Mouse (Mus musculus) cerebellum, postnatal 25 days (tissue): Measurements from ENCODE around the gene Pik3cd.
A peak's percentile ranks its signal among the peaks of the same experiment; 100 is the strongest.
"Not testable (repeated sequence)": the region's sequence is repeated elsewhere in the genome, so short reads cannot be mapped to it uniquely, and the experiment has no call there.

Experiments
- DNase-seq, 2 experiments: peaks; one replicate each; pipeline ENCODE4 v3.0.0; 2021; ENCODE audit warnings: mixed read lengths in 2 of 2

Gene Pik3cd

GRCm38 (mm10) chr4:149648031-149648805 lies 54.2 kb downstream of the Pik3cd start:
- DNase-seq: no peak

GRCm38 (mm10) chr4:149645761-149646160 lies 56.6 kb downstream of the Pik3cd start:
- DNase-seq: no peak

GRCm38 (mm10) chr4:149641956-149642355 lies 60.4 kb downstream of the Pik3cd start:
- DNase-seq: no peak

- DNase-seq: no peak
Observed at GRCm38 (mm10) chr4:149641400-149641799, 61.0 kb downstream of the Pik3cd start.

- no peak for DNase-seq
Observed at GRCm38 (mm10) chr4:149640831-149641230, 61.5 kb downstream of the Pik3cd start.

GRCm38 (mm10) chr4:149637942-149638341 lies 64.4 kb downstream of the Pik3cd start:
- no peak for DNase-seq

- DNase-seq: no peak
Observed at GRCm38 (mm10) chr4:149635915-149636415, 66.4 kb downstream of the Pik3cd start.

- no peak for DNase-seq
Observed at GRCm38 (mm10) chr4:149634966-149635365, 67.4 kb downstream of the Pik3cd start.

GRCm38 (mm10) chr4:149634157-149634556 lies 68.2 kb downstream of the Pik3cd start:
- DNase-seq: no peak

- no peak for DNase-seq
Observed at GRCm38 (mm10) chr4:149632670-149633307, 69.6 kb downstream of the Pik3cd start.

GRCm38 (mm10) chr4:149628810-149629209 lies 73.6 kb downstream of the Pik3cd start:
- DNase-seq: no peak

GRCm38 (mm10) chr4:149628372-149628771 lies 74.0 kb downstream of the Pik3cd start:
- DNase-seq: peak; percentile 73 to 82

- DNase-seq: no peak
Observed at GRCm38 (mm10) chr4:149626809-149627208, 75.6 kb downstream of the Pik3cd start.

GRCm38 (mm10) chr4:149623711-149624110 lies 78.7 kb downstream of the Pik3cd start:
- no peak for DNase-seq

- no peak for DNase-seq
Observed at GRCm38 (mm10) chr4:149621286-149621685, 81.1 kb downstream of the Pik3cd start.

- DNase-seq: no peak
Observed at GRCm38 (mm10) chr4:149619988-149620387, 82.4 kb downstream of the Pik3cd start.

- DNase-seq: not testable (repeated sequence)
Observed at GRCm38 (mm10) chr4:149616999-149617398, 85.4 kb downstream of the Pik3cd start.

GRCm38 (mm10) chr4:149614869-149615268 lies 87.5 kb downstream of the Pik3cd start:
- DNase-seq: no peak

- DNase-seq: not testable (repeated sequence)
Observed at GRCm38 (mm10) chr4:149613497-149613896, 88.9 kb downstream of the Pik3cd start.

- peak; percentile 71 to 78 for DNase-seq
Observed at GRCm38 (mm10) chr4:149611376-149612044, 90.9 kb downstream of the Pik3cd start.

- peak in 1 of 2 experiments; percentile 39 for DNase-seq
Observed at GRCm38 (mm10) chr4:149609256-149610025, 92.9 kb downstream of the Pik3cd start.

GRCm38 (mm10) chr4:149608309-149608638 lies 94.1 kb downstream of the Pik3cd start:
- DNase-seq: no peak
